Mouse (Mus musculus): ENCODE results near the gene Prim1. TPM values are rescaled to one million over a fixed set of nuclear protein-coding genes. Genes with fewer than 3 reads are reported as not detected.
"Not testable (repeated sequence)": the region's sequence is repeated elsewhere in the genome, so short reads cannot be mapped to it uniquely, and the experiment has no call there.

The Prim1 gene
- polyA plus RNA-seq, 1 experiment from 2014 or later: 84.9 TPM

- 0% methylated on average over 52 of the region's 72 CpGs for WGBS
- Histone ChIP-seq H3K27me3 (no peaks in the 10 kb centered on the region), H3K27ac (peak within 1 kb of the TSS; percentile 98), H3K4me2 (peak within 1 kb of the TSS; percentile 89), H3K9me3 (replicated peaks) (no peaks in the 10 kb centered on the region), H3K36me3 (peaks cover 14% of the 10 kb centered on the region), H3K4me1 (peaks cover 25% of the 10 kb centered on the region), H3K9ac (peak within 1 kb of the TSS; percentile 83), H3K4me3 (replicated peaks) (peak within 1 kb of the TSS; percentile 94)
- peak; percentile 94 for ATAC-seq (replicated peaks; ENCODE audit: low FRiP score)
Observed at GRCm38 (mm10) chr10:128058601-128059151, 43.7 kb downstream of the Prim1 start, which contains the start of gene Ptges3. Gene Ptges3 (plus strand): TSS chr10:128058954.

DNA sequence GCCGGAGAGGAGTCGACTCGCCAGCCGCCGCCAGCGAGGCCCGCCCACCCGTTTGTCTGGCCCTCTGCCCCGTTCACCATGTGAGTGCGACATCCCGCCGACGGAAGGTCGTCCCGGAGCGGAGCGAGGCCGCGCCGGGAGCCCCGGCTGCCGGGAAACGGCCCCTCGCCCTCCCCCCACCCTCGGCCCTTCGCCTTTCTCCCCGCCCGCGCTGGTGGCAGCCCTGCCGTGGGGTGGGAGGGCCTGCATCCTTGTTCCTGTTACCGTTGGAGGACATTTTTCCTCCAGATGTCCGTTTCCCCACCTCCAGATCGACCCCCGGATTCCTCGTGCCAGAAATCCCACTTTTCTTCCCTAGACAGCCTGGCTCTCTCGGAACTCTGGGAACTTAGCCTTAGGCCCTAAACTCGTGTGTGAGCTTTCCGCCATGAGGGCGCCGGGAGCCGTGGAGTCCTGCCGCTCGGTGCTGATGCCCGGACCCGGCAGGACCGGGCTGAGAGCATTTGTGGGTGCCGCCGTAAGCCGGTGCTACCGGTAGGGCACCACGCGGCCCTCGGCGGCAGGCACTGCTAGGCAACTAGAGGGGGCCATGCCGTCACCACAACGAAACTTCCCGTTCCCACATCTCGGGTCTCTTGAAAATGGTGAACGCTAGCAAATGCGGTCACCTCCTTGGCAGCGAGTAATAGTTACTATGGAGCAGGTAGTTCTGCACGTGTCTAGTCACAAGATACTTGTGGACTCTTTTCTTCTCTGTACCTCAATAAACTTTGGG is 44.4 kb downstream of the Prim1 start:
- Histone ChIP-seq H3K4me1 (peaks cover 25% of the 10 kb centered on the region), H3K9me3 (replicated peaks) (no peaks in the 10 kb centered on the region), H3K4me2 (peak overlapping the region; percentile 89), H3K36me3 (peaks cover 20% of the 10 kb centered on the region), H3K27me3 (no peaks in the 10 kb centered on the region), H3K4me3 (replicated peaks) (peak overlapping the region; percentile 94), H3K27ac (peak overlapping the region; percentile 98), H3K9ac (peak overlapping the region; percentile 83)
- WGBS: under 1% methylated on average over 60 of the region's 62 CpGs
- ATAC-seq (replicated peaks; ENCODE audit: low FRiP score): peak; percentile 70

DNA sequence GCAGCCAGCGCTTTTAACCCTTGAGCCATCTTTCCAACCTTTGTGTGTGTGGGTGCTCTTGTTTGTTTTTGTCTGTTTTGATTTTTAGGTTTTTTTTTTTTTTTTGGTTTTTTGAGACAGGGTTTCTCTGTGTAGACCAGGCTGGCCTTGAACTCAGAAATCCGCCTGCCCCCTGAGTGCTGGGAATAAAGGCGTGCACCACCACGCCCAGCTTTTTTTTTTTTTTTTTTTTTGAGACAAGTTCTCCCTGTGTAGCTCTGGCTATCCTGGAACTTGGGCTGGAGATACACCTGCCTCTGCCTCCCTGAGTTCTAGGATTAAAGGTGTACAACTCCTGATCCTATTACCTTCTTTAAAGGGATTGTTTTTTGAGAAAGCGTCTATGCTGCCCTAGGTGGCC is 46.1 kb downstream of the Prim1 start:
- no peaks in the 10 kb centered on the region for H3K9me3 ChIP-seq (replicated peaks)
- H3K9ac ChIP-seq: peak overlapping the region; percentile 83
- peaks cover 35% of the 10 kb centered on the region for H3K36me3 ChIP-seq
- H3K4me2 ChIP-seq: peak overlapping the region; percentile 89
- peak overlapping the region; percentile 94 for H3K4me3 ChIP-seq (replicated peaks)
- H3K4me1 ChIP-seq: peaks cover 25% of the 10 kb centered on the region
- H3K27me3 ChIP-seq: no peaks in the 10 kb centered on the region
- WGBS: 76% methylated on average over 5 of the region's 5 CpGs
- H3K27ac ChIP-seq: no peak overlapping the region
- ATAC-seq (replicated peaks; ENCODE audit: low FRiP score): no peak

DNA sequence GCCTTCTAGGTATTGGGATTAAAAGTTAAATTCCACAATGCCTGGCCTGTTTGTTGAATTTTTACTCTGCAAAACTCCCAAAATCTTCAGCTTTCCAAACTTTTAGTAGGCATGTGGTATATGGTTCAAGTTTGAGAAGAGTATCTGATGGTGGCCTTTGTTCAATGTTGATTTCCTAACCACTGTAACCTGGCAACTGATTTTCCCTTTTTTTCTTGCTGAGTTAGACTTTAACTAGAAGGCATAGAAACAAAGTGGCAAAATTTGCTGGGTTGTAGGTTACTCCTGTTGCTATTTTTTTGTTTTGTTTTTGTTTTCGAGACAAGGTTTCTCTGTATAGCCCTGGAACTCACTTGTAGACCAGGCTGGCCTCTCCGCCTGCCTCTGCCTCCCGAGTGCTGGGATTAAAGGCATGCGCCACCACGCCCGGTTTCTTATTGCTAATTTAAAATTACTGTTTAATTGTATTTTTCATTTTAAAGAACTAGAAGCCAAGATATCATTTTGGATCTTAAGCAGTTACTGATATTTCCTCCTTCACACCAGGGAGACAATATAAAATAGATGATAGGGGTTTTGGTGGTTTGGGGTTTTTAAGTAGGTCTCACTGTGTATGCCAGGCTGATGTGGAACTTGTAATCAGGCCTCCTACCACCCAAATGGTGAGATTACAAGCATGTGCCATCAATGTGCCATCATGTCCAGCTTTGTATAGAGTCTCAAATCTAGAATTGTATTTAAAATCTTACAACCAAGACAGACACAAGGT is 47.4 kb downstream of the Prim1 start:
- Histone ChIP-seq H3K27me3 (no peaks in the 10 kb centered on the region), H3K4me2 (no peak overlapping the region), H3K36me3 (peaks cover 40% of the 10 kb centered on the region)

DNA sequence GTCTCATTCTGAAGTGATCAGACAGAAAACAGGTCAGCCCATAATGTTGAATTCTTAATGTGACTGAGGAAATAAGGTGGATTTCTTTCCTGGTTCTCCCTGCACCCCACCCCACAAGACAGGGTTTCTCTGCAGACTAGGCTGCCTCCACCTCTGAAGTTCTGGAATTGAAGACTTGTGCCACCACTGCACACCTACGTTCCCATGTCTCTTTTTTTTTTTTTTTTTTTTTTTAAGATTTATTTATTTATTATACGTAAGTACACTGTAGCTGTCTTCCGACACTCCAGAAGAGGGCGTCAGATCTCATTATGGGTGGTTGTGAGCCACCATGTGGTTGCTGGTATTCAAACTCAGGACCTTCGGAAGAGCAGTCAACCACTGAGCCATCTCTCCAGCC is 51.1 kb downstream of the Prim1 start:
- Histone ChIP-seq H3K36me3 (peaks cover 68% of the 10 kb centered on the region), H3K9me3 (replicated peaks) (no peaks in the 10 kb centered on the region), H3K4me1 (peaks cover 7% of the 10 kb centered on the region), H3K4me3 (replicated peaks) (no peak overlapping the region), H3K27ac (no peak overlapping the region), H3K9ac (no peak overlapping the region), H3K4me2 (no peak overlapping the region), H3K27me3 (no peaks in the 10 kb centered on the region)
- no peak for ATAC-seq (replicated peaks; ENCODE audit: low FRiP score)
- 88% methylated on average over 5 of the region's 5 CpGs for WGBS

More for the DNA sequence above, 47.4 kb downstream of the Prim1 start:
- Histone ChIP-seq H3K4me1 (peaks cover 24% of the 10 kb centered on the region), H3K27ac (no peak overlapping the region), H3K4me3 (replicated peaks) (no peak overlapping the region), H3K9me3 (replicated peaks) (no peaks in the 10 kb centered on the region), H3K9ac (no peak overlapping the region)
- ATAC-seq (replicated peaks; ENCODE audit: low FRiP score): no peak
- WGBS: 95% methylated on average over 6 of the region's 6 CpGs

DNA sequence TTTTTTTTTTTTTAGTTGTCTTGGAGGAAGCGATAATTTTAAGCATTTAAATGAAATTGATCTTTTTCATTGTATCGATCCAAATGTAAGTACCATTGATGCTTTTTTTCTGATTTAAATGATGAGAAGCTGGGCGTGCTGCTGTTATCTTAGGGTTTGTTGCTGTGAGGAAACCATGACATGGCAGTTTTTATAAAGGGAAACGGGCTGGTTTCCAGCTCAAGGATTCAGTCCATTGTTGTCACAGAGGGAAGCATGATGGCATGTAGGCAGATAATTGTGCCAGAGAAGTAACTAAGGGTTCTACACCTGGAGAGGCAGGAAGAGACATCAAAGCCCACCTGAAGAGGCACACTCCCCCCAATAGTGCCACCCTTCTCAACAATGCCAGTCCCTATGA is 54.2 kb downstream of the Prim1 start:
- no peak overlapping the region for H3K4me2 ChIP-seq
- no peaks in the 10 kb centered on the region for H3K4me1 ChIP-seq
- no peaks in the 10 kb centered on the region for H3K9me3 ChIP-seq (replicated peaks)
- H3K4me3 ChIP-seq (replicated peaks): no peak overlapping the region
- H3K36me3 ChIP-seq: peaks cover 81% of the 10 kb centered on the region
- H3K27me3 ChIP-seq: no peaks in the 10 kb centered on the region
- no peak for ATAC-seq (replicated peaks; ENCODE audit: low FRiP score)
- H3K9ac ChIP-seq: no peak overlapping the region
- H3K27ac ChIP-seq: no peak overlapping the region
- 94% methylated on average over 4 of the region's 4 CpGs for WGBS

DNA sequence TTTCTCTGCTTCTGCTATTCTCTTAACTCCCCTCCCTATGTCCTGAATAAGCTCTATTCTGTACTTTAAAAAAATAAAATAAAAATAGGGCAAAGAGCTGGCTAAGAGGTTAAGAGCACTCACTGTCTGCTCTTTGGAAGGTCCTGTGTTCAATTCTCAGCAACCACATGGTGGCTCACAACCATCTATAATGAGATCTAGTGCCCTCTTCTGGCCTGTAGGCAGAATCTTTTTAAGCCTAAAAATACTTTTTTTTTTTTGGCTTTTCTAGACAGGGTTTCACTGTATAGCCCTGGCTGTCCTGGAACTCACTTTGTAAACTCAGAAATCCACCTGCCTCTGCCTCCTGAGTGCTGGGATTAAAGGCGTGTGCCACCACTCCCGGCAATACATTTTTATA is 55.5 kb downstream of the Prim1 start:
- H3K27ac ChIP-seq; ATAC-seq (replicated peaks; ENCODE audit: low FRiP score); H3K27me3 ChIP-seq; H3K4me2 ChIP-seq; H3K4me1 ChIP-seq; H3K4me3 ChIP-seq (replicated peaks); H3K9ac ChIP-seq; H3K9me3 ChIP-seq (replicated peaks): not testable (repeated sequence)
- peaks cover 80% of the 10 kb centered on the region for H3K36me3 ChIP-seq
- WGBS: 97% methylated on average over 2 of the region's 2 CpGs

- not testable (repeated sequence) for H3K4me1 ChIP-seq; H3K4me2 ChIP-seq; H3K9ac ChIP-seq; H3K27ac ChIP-seq; H3K4me3 ChIP-seq (replicated peaks); H3K9me3 ChIP-seq (replicated peaks); ATAC-seq (replicated peaks; ENCODE audit: low FRiP score); H3K27me3 ChIP-seq
- WGBS: 82% methylated on average over 5 of the region's 5 CpGs
- H3K36me3 ChIP-seq: peaks cover 38% of the 10 kb centered on the region
Observed at GRCm38 (mm10) chr10:128078269-128078668, 63.3 kb downstream of the Prim1 start.

Other genes with a start within 250 kb of the Prim1 start
- 0.19 TPM in 1 of 2 replicates, not detected in the other for gene Rdh9, start 238.8 kb upstream of the Prim1 start, polyA plus RNA-seq (2015; fragmentation: Nextera tagmentation; extraction: Ambion mirVana)
- 0.36 and 0.45 TPM in 2 replicates for gene Rdh16, start 214.0 kb upstream of the Prim1 start, polyA plus RNA-seq (2015; fragmentation: Nextera tagmentation; extraction: Ambion mirVana)
- 2.0 TPM in 2 replicates for gene Rdh19, start 165.2 kb upstream of the Prim1 start, polyA plus RNA-seq (2015; fragmentation: Nextera tagmentation; extraction: Ambion mirVana)
- 0.64 and 0.72 TPM in 2 replicates for gene Rdh16f2, start 148.7 kb upstream of the Prim1 start, polyA plus RNA-seq (2015; fragmentation: Nextera tagmentation; extraction: Ambion mirVana)
- not detected in 2 replicates for gene Rdh7, start 126.4 kb upstream of the Prim1 start, polyA plus RNA-seq (2015; fragmentation: Nextera tagmentation; extraction: Ambion mirVana)
- gene Sdr9c7, start 116.7 kb upstream of the Prim1 start, polyA plus RNA-seq (2015; fragmentation: Nextera tagmentation; extraction: Ambion mirVana): 0.08 TPM in 1 of 2 replicates, not detected in the other
- gene Hsd17b6, start 7.6 kb upstream of the Prim1 start, polyA plus RNA-seq (2015; fragmentation: Nextera tagmentation; extraction: Ambion mirVana): not detected in 2 replicates
- gene Naca, start 20.4 kb downstream of the Prim1 start, polyA plus RNA-seq (2015; fragmentation: Nextera tagmentation; extraction: Ambion mirVana): 838 and 886 TPM in 2 replicates
- 493 and 571 TPM in 2 replicates for gene Ptges3, start 43.8 kb downstream of the Prim1 start, polyA plus RNA-seq (2015; fragmentation: Nextera tagmentation; extraction: Ambion mirVana)
- 2,850 and 2,855 TPM in 2 replicates for gene Atp5b, start 68.1 kb downstream of the Prim1 start, polyA plus RNA-seq (2015; fragmentation: Nextera tagmentation; extraction: Ambion mirVana)
- 12.7 and 14.2 TPM in 2 replicates for gene Baz2a, start 76.4 kb downstream of the Prim1 start, polyA plus RNA-seq (2015; fragmentation: Nextera tagmentation; extraction: Ambion mirVana)
- 40.6 and 42.8 TPM in 2 replicates for gene Rbms2, start 165.1 kb downstream of the Prim1 start, polyA plus RNA-seq (2015; fragmentation: Nextera tagmentation; extraction: Ambion mirVana)
- 1.4 and 1.8 TPM in 2 replicates for gene Gls2, start 179.3 kb downstream of the Prim1 start, polyA plus RNA-seq (2015; fragmentation: Nextera tagmentation; extraction: Ambion mirVana)
- gene Spryd4, start 196.6 kb downstream of the Prim1 start, polyA plus RNA-seq (2015; fragmentation: Nextera tagmentation; extraction: Ambion mirVana): 32.8 and 34.3 TPM in 2 replicates
- not detected in 2 replicates for gene Mip, start 210.7 kb downstream of the Prim1 start, polyA plus RNA-seq (2015; fragmentation: Nextera tagmentation; extraction: Ambion mirVana)
- 64.4 and 71.7 TPM in 2 replicates for gene Timeless, start 216.9 kb downstream of the Prim1 start, polyA plus RNA-seq (2015; fragmentation: Nextera tagmentation; extraction: Ambion mirVana)
- 0.40 and 0.45 TPM in 2 replicates for gene Apon, start 238.9 kb downstream of the Prim1 start, polyA plus RNA-seq (2015; fragmentation: Nextera tagmentation; extraction: Ambion mirVana)

Measured in kidney, embryonic 15.5 days (tissue).